Mouse (Mus musculus): ENCODE measurements around the gene Ctdsp2. TPM values are rescaled to one million over a fixed set of nuclear protein-coding genes. Genes with fewer than 3 reads are reported as not detected.

The Ctdsp2 gene
- total and polyA plus RNA-seq, 3 experiments, result 8.9 to 21.9 (median 20.2) TPM

DNA sequence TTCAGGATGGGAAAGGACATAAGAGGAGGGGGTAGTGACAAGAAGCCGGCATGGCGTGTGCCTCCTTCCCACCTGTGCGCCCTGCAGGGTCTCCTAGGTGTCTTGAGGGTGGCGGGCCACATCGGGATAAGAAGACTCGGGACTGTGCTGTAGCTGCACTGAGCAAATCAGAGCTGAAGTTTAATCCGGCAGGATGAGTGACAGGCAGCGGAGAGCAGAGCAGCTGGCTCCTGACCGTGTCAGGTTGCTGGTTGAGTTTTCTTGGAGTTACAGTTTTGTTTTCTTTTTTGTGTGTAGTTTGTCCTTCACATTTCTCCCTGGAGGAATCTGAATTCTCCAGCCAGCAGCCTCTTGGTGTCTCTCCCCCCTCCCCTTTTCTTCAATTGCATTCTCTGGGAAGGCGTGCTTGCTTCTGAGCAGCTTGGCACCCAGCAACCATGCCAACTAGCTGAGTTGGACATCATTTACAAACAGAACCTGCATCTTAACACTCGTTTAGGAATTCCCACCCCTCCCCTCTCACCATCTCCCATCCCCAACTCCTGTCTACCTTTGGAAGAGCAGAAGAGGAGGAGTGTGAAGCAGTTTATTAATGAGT lies 2.5 kb downstream of the Ctdsp2 start:
- in situ Hi-C loops (cut with MboI; ENCODE audit: low pct_ligation_motif_present, low pct_unique_long_range_greater_than_20kb, low sequenced_read_pairs), result no loop called here
- Histone ChIP-seq H3K4me2 (ENCODE audit: insufficient read depth, low read depth, poor library complexity, severe bottlenecking) (no peak overlapping the region), H3K36me3 (replicated peaks in 1 of 2; ENCODE audit: control insufficient read depth in 1 of 2, insufficient read depth in 1 of 2, low read length in 1 of 2) (peaks cover 3 to 19% of the 10 kb centered on the region in 2 experiments), H3K27me3 (replicated peaks) (peaks cover 12% of the 10 kb centered on the region), H3K79me2 (replicated peaks; ENCODE audit: control insufficient read depth, extremely low read depth, insufficient read depth, poor library complexity, severe bottlenecking) (peaks cover 23% of the 10 kb centered on the region), H3K9ac (ENCODE audit: insufficient read depth, low read depth) (no peak overlapping the region), H3K9me3 (replicated peaks; ENCODE audit: low read length) (no peaks in the 10 kb centered on the region), H3K27ac (ENCODE audit: insufficient read depth, low read depth) (no peak overlapping the region), H3K4me1 (ENCODE audit: control insufficient read depth in 1 of 2, insufficient read depth in 2 of 2) (peaks cover 12 to 40% of the 10 kb centered on the region in 2 experiments), H3K4me3 (replicated peaks in 1 of 3; ENCODE audit: low read depth in 2 of 3, low read length in 2 of 3, poor library complexity in 1 of 3) (no peak overlapping the region)
- TF ChIP-seq PAX5 (IDR thresholded peaks at IDR 0.05; ENCODE audit: low read length), result no peak
- TF ChIP-seq ZC3H11A (IDR thresholded peaks at IDR 0.05; ENCODE audit: low read depth, low read length), result no peak
- TF ChIP-seq MYC (IDR thresholded peaks at IDR 0.05; ENCODE audit: low read depth, low read length), result no peak
- no peak for TF ChIP-seq ELF1 (IDR thresholded peaks at IDR 0.05; ENCODE audit: low read depth, low read length)
- TF ChIP-seq KAT2A (IDR thresholded peaks at IDR 0.05; ENCODE audit: insufficient replicate concordance, low read length), result no peak
- no peak for TF ChIP-seq NELFE (IDR thresholded peaks at IDR 0.05; ENCODE audit: low read depth, low read length)
- TF ChIP-seq JUND (conservative IDR thresholded peaks at IDR 0.05; ENCODE audit: low read depth, low read length), result no peak
- no peak for TF ChIP-seq CTCF (conservative IDR thresholded peaks at IDR 0.05 in 1 of 2, IDR thresholded peaks at IDR 0.05 in 1 of 2; ENCODE audit: low read depth in 2 of 2, low read length in 2 of 2)
- TF ChIP-seq POLR2A (IDR thresholded peaks at IDR 0.05; ENCODE audit: low read depth, low read length), result no peak
- no peak for TF ChIP-seq CHD1 (IDR thresholded peaks at IDR 0.05; ENCODE audit: low read depth, low read length)
- TF ChIP-seq SIN3A (IDR thresholded peaks at IDR 0.05; ENCODE audit: low read length), result no peak
- TF ChIP-seq TCF12 (IDR thresholded peaks at IDR 0.05; ENCODE audit: low read depth, low read length), result no peak
- dilution Hi-C loops (cut with MboI; ENCODE audit: extremely low pct_ligation_motif_present, extremely low pct_unique_long_range_greater_than_20kb, low sequenced_read_pairs), result no loop called here
- DNase-seq (ENCODE audit: extremely low read depth), result no peak

DNA sequence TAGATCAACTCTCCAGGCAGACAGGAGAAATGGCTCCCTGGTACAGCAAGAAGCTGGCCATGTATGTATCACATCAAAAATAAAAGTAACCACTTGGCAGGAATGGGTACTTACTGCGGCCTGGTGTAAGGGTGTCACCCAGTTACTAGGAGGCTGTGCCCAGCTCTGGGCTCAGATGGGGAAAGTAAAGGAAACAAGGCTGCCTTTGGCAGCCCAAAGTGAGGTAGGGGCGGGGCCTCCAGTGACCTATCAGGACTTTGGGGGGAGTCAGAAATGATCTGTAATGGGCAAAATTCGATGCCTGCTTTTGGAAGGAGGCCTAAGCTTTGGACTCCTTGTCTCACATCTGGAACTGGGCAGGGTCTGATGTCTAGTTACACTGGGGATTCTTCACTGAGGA lies 3.2 kb downstream of the Ctdsp2 start:
- H3K9ac ChIP-seq (ENCODE audit: insufficient read depth, low read depth), result no peak overlapping the region
- TF ChIP-seq KAT2A (IDR thresholded peaks at IDR 0.05; ENCODE audit: insufficient replicate concordance, low read length) (no peak), CHD1 (IDR thresholded peaks at IDR 0.05; ENCODE audit: low read depth, low read length) (no peak), MAFK (IDR thresholded peaks at IDR 0.05; ENCODE audit: insufficient replicate concordance, low read length) (no peak)
- H3K27ac ChIP-seq (ENCODE audit: insufficient read depth, low read depth), result no peak overlapping the region
- in situ Hi-C loops (cut with MboI; ENCODE audit: low pct_ligation_motif_present, low pct_unique_long_range_greater_than_20kb, low sequenced_read_pairs) (no loop called here), dilution Hi-C loops (cut with MboI; ENCODE audit: extremely low pct_ligation_motif_present, extremely low pct_unique_long_range_greater_than_20kb, low sequenced_read_pairs) (no loop called here)
- no peaks in the 10 kb centered on the region for H3K9me3 ChIP-seq (replicated peaks; ENCODE audit: low read length)
- peaks cover 23% of the 10 kb centered on the region for H3K79me2 ChIP-seq (replicated peaks; ENCODE audit: control insufficient read depth, extremely low read depth, insufficient read depth, poor library complexity, severe bottlenecking)
- H3K4me3 ChIP-seq (replicated peaks in 1 of 3; ENCODE audit: low read depth in 2 of 3, low read length in 2 of 3, poor library complexity in 1 of 3), result no peak overlapping the region
- peaks cover 12 to 43% of the 10 kb centered on the region in 2 experiments for H3K4me1 ChIP-seq (ENCODE audit: control insufficient read depth in 1 of 2, insufficient read depth in 2 of 2)
- peaks cover 6% of the 10 kb centered on the region for H3K27me3 ChIP-seq (replicated peaks)
- H3K4me2 ChIP-seq (ENCODE audit: insufficient read depth, low read depth, poor library complexity, severe bottlenecking), result no peak overlapping the region
- DNase-seq (ENCODE audit: extremely low read depth), result no peak
- H3K36me3 ChIP-seq (replicated peaks in 1 of 2; ENCODE audit: control insufficient read depth in 1 of 2, insufficient read depth in 1 of 2, low read length in 1 of 2), result peaks cover 3 to 22% of the 10 kb centered on the region in 2 experiments

DNA sequence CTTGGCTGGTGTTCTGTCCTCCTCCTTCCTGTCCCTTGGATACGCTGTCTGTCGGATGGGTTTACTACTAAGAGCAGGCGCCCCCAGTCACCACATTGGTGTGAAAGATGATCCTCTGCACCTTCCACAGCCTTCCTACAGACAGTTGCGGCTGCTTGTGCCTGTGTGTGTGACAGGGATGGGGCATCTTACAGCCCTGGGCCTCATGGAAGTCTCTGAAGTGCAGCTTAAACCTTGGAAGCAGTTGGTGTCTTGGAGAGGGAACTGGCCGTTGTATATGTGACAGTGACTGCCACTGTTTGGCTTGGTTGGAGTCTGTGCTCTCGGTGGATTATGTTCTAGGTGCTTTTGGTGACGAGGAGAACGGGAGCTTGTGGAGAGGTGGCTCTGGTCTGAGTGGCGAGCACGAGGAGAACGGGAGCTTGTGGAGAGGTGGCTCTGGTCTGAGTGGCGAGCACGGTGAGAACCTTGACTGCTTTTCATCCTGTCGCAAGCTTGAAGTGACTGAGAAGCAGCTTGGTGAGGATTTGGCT lies 4.7 kb downstream of the Ctdsp2 start:
- Histone ChIP-seq H3K4me1 (ENCODE audit: control insufficient read depth in 1 of 2, insufficient read depth in 2 of 2) (peaks cover 16 to 52% of the 10 kb centered on the region in 2 experiments), H3K27ac (ENCODE audit: insufficient read depth, low read depth) (no peak overlapping the region), H3K9me3 (replicated peaks; ENCODE audit: low read length) (no peaks in the 10 kb centered on the region), H3K4me2 (ENCODE audit: insufficient read depth, low read depth, poor library complexity, severe bottlenecking) (no peak overlapping the region), H3K9ac (ENCODE audit: insufficient read depth, low read depth) (no peak overlapping the region), H3K4me3 (replicated peaks in 1 of 3; ENCODE audit: low read depth in 2 of 3, low read length in 2 of 3, poor library complexity in 1 of 3) (no peak overlapping the region), H3K79me2 (replicated peaks; ENCODE audit: control insufficient read depth, extremely low read depth, insufficient read depth, poor library complexity, severe bottlenecking) (peaks cover 23% of the 10 kb centered on the region), H3K36me3 (replicated peaks in 1 of 2; ENCODE audit: control insufficient read depth in 1 of 2, insufficient read depth in 1 of 2, low read length in 1 of 2) (peaks cover 3 to 25% of the 10 kb centered on the region in 2 experiments), H3K27me3 (replicated peaks) (no peaks in the 10 kb centered on the region)
- in situ Hi-C loops (cut with MboI; ENCODE audit: low pct_ligation_motif_present, low pct_unique_long_range_greater_than_20kb, low sequenced_read_pairs) (no loop called here), dilution Hi-C loops (cut with MboI; ENCODE audit: extremely low pct_ligation_motif_present, extremely low pct_unique_long_range_greater_than_20kb, low sequenced_read_pairs) (no loop called here)
- TF ChIP-seq CHD1 (IDR thresholded peaks at IDR 0.05; ENCODE audit: low read depth, low read length), result no peak
- TF ChIP-seq CTCF (conservative IDR thresholded peaks at IDR 0.05 in 1 of 2, IDR thresholded peaks at IDR 0.05 in 1 of 2; ENCODE audit: low read depth in 2 of 2, low read length in 2 of 2), result no peak
- no peak for TF ChIP-seq MEF2A (IDR thresholded peaks at IDR 0.05; ENCODE audit: borderline replicate concordance, low read depth, low read length)
- no peak for DNase-seq (ENCODE audit: extremely low read depth)
